Mouse (Mus musculus) brown adipose tissue, adult 24 weeks (tissue): ENCODE data around the gene Klri2. TPM values are rescaled to one million over a fixed set of nuclear protein-coding genes. Genes with fewer than 3 reads are reported as not detected.
"Not testable (repeated sequence)": the region's sequence is repeated elsewhere in the genome, so short reads cannot be mapped to it uniquely, and the experiment has no call there.

Experiments used
- H3K27ac ChIP-seq: fragments of 200-500 bp; replicated peaks from 2 replicates; pipeline ENCODE4 v1.5.1; 2012; ENCODE audit warnings: low read depth, mild to moderate bottlenecking, low read length
- H3K4me1 ChIP-seq: fragments of 200-500 bp; 2 replicates; pipeline ENCODE4 v1.6.1; 2012; ENCODE audit warnings: low read length, mixed read lengths; ENCODE audit not compliant: control insufficient read depth, insufficient read depth, insufficient read length
- H3K4me3 ChIP-seq: fragments of 200-500 bp; 2 replicates; pipeline ENCODE4 v1.5.1; 2012; ENCODE audit warnings: low read depth, mild to moderate bottlenecking, low read length, moderate library complexity; ENCODE audit not compliant: insufficient read depth
- polyA plus RNA-seq: library from polyadenylated mRNA; stranded (reverse); fragments of >200 nt; gene quantifications from 2 replicates; pipeline ENCODE4 v1.2.4, GENCODE M21; 2012; ENCODE audit not compliant: missing spikeins, insufficient read depth, insufficient read length

Klri2 gene
- polyA plus RNA-seq: not detected in 2 replicates

- Histone ChIP-seq H3K27ac (no peak within 1 kb of the TSS), H3K4me3 (no peak within 1 kb of the TSS), H3K4me1 (no peaks in the 10 kb centered on the region)
Measured at GRCm38 (mm10) chr6:129740069-129740721, at the start of gene Klri2. Gene Klri2 (minus strand): TSS chr6:129740484.

GRCm38 (mm10) chr6:129784170-129784569, 43.9 kb upstream of the Klri2 start, which contains the start of gene Gm156:
Gene Gm156 (minus strand): TSS chr6:129784270.
- not testable (repeated sequence) for H3K4me3 ChIP-seq, H3K4me1 ChIP-seq, H3K27ac ChIP-seq

GRCm38 (mm10) chr6:129747654-129748032, 7.4 kb upstream of the Klri2 start:
- Histone ChIP-seq H3K27ac (no peak overlapping the region), H3K4me1 (no peaks in the 10 kb centered on the region), H3K4me3 (no peak overlapping the region)

- H3K4me1 ChIP-seq: no peaks in the 10 kb centered on the region
- no peak overlapping the region for H3K4me3 ChIP-seq
- no peak overlapping the region for H3K27ac ChIP-seq
Measured at GRCm38 (mm10) chr6:129747016-129747653, 6.9 kb upstream of the Klri2 start.

- H3K27ac ChIP-seq: no peak overlapping the region
- H3K4me3 ChIP-seq: no peak overlapping the region
- no peaks in the 10 kb centered on the region for H3K4me1 ChIP-seq
Measured at GRCm38 (mm10) chr6:129746151-129746550, 5.9 kb upstream of the Klri2 start.

GRCm38 (mm10) chr6:129736414-129736813, 3.9 kb downstream of the Klri2 start:
- Histone ChIP-seq H3K4me3 (no peak overlapping the region), H3K4me1 (no peaks in the 10 kb centered on the region), H3K27ac (no peak overlapping the region)

GRCm38 (mm10) chr6:129727237-129727636, 13.0 kb downstream of the Klri2 start:
- Histone ChIP-seq H3K27ac (no peak overlapping the region), H3K4me1 (no peaks in the 10 kb centered on the region), H3K4me3 (no peak overlapping the region)

- Histone ChIP-seq H3K27ac (no peak overlapping the region), H3K4me1 (no peaks in the 10 kb centered on the region), H3K4me3 (no peak overlapping the region)
Measured at GRCm38 (mm10) chr6:129721390-129721789, 18.9 kb downstream of the Klri2 start.

- H3K4me1 ChIP-seq: no peaks in the 10 kb centered on the region
- H3K4me3 ChIP-seq: no peak overlapping the region
- H3K27ac ChIP-seq: no peak overlapping the region
Measured at GRCm38 (mm10) chr6:129720487-129720886, 19.8 kb downstream of the Klri2 start.

- no peak within 1 kb of the TSS for H3K4me3 ChIP-seq
- H3K27ac ChIP-seq: no peak within 1 kb of the TSS
- H3K4me1 ChIP-seq: no peaks in the 10 kb centered on the region
Measured at GRCm38 (mm10) chr6:129717032-129717431, 23.3 kb downstream of the Klri2 start, which contains the start of gene Klri1. Gene Klri1 (minus strand): TSS chr6:129717132.

- Histone ChIP-seq H3K27ac (no peak overlapping the region), H3K4me3 (no peak overlapping the region), H3K4me1 (no peaks in the 10 kb centered on the region)
Measured at GRCm38 (mm10) chr6:129713566-129713965, 26.7 kb downstream of the Klri2 start.

- not testable (repeated sequence) for H3K4me1 ChIP-seq, H3K27ac ChIP-seq, H3K4me3 ChIP-seq
Measured at GRCm38 (mm10) chr6:129691436-129691835, 48.8 kb downstream of the Klri2 start.

- Histone ChIP-seq H3K4me3 (no peak overlapping the region), H3K4me1 (no peaks in the 10 kb centered on the region), H3K27ac (no peak overlapping the region)
Measured at GRCm38 (mm10) chr6:129680379-129680778, 59.9 kb downstream of the Klri2 start.
